Mouse (Mus musculus): Measurements from ENCODE around the gene Apc2.

Apc2 gene

GRCm38 (mm10) chr10:80262776-80263365, 32.9 kb upstream of the Apc2 start:
- no peak for DNase-seq (ENCODE audit: low spot score)

DNA sequence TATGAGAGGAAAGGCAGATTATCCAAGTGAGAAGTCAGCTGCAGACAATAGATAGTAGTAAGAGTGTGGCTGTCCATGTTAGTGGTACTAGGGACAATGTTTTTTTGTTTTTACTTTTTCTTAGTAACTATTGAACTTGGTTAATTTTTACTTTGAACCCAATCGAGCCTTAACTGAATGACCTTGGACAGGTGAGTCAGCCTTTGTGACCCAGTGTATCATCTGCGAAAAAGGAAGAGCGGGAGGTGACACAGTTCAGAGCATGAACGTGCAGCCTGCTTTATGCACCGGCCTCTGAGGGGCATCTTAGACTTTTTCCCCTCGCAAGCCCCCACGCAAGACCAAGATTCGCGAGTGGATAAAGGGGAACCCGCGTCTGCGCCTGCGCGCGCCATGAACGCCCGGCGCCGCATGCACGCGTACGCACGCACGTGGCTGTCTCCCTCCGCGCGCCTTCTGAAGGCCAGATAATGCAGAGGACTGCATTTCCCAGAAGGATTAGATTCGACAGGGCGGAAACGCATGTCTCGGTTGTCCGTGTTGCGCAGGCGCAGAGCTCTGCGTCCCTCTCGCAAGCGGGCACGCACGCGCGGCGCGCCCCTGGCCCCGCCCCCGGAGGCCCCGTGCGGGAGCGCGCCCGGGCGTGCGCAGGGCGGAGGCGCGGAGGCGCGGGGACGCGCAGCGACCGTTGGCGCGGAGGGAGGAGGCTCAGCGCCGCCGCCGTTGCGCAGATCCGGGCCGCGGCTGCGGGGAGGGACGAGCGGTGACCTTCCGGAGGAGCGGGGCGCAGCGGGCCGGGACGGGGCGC, 31.2 kb upstream of the Apc2 start:
- DNase-seq (ENCODE audit: low spot score) = peak; percentile 97

- DNase-seq (ENCODE audit: low spot score) = no peak
Observed at GRCm38 (mm10) chr10:80265149-80265486, 30.7 kb upstream of the Apc2 start.

DNA sequence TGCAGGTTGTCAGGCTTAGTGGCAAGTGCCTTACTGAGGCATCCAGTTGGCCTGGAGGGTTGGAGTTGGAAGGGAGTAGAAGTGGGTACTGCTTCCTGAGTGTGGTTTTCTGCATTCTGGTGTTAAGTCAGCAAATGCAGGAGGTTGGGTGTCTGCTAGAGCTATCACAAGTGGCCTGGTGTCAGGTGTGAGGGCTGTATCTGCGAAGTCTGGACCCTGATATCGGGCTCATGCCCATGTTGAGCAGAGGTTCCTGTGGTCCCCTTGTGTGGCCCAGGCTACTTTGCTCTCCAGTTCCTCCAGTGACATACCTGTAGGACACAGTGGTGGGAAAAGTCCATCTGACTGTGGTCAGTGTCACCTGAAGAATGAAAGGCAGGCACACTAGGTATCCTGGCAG, 25.7 kb upstream of the Apc2 start:
- no peak for DNase-seq (ENCODE audit: low spot score)

DNA sequence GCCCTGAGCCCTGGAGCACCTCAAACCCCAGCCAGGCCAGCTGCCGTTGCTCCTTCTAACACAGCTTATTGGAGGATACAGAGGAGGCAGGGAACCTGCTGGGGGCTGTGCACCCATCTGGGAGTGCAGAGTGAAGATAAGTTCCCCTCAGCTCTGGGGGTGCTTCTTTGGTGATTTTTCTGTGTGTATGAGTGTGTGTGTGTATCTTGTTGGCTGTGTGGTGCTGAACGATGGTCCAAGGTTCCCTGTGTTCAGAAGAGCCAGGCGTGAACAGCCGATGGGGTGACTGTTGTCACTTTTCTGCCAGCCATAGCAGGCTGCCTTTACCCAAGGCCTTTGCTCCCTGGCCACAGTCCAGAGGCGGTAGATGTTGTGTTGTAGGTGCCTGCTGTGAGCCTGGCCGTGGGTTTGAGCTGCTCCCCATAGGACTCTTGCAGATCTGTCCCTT, 25.0 kb upstream of the Apc2 start:
- DNase-seq (ENCODE audit: low spot score) = no peak

GRCm38 (mm10) chr10:80271186-80271843, 24.5 kb upstream of the Apc2 start:
- DNase-seq (ENCODE audit: low spot score) = no peak

- no peak for DNase-seq (ENCODE audit: low spot score)
Observed at GRCm38 (mm10) chr10:80271870-80272585, 23.7 kb upstream of the Apc2 start.

GRCm38 (mm10) chr10:80273847-80274246, 21.9 kb upstream of the Apc2 start:
- no peak for DNase-seq (ENCODE audit: low spot score)

DNA sequence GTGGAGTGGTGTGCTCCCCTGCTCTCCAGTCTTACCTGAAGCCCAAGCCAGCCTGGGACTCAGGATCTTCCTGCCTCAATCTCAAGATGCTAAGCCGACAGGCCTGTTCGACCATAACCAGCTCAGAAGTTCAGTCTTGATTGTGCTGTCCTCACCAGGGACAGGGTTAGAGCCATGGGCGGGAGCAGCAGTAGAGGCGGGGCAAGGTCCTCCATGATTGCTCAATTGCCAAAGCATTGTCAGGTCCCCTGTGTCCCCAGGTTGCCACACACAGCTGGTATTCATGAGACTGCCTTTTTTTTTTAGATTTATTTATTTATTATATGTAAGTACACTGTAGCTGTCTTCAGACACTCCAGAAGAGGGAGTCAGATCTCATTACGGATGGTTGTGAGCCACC, 19.5 kb upstream of the Apc2 start:
- DNase-seq (ENCODE audit: low spot score) = no peak

GRCm38 (mm10) chr10:80278390-80278789, 17.4 kb upstream of the Apc2 start:
- no peak for DNase-seq (ENCODE audit: low spot score)

- no peak for DNase-seq (ENCODE audit: low spot score)
Observed at GRCm38 (mm10) chr10:80279273-80279672, 16.5 kb upstream of the Apc2 start.

GRCm38 (mm10) chr10:80281304-80281703, 14.5 kb upstream of the Apc2 start:
- DNase-seq (ENCODE audit: low spot score) = no peak

- no peak for DNase-seq (ENCODE audit: low spot score)
Observed at GRCm38 (mm10) chr10:80281921-80282371, 13.8 kb upstream of the Apc2 start.

GRCm38 (mm10) chr10:80282481-80283441, 13.0 kb upstream of the Apc2 start:
- no peak for DNase-seq (ENCODE audit: low spot score)

DNA sequence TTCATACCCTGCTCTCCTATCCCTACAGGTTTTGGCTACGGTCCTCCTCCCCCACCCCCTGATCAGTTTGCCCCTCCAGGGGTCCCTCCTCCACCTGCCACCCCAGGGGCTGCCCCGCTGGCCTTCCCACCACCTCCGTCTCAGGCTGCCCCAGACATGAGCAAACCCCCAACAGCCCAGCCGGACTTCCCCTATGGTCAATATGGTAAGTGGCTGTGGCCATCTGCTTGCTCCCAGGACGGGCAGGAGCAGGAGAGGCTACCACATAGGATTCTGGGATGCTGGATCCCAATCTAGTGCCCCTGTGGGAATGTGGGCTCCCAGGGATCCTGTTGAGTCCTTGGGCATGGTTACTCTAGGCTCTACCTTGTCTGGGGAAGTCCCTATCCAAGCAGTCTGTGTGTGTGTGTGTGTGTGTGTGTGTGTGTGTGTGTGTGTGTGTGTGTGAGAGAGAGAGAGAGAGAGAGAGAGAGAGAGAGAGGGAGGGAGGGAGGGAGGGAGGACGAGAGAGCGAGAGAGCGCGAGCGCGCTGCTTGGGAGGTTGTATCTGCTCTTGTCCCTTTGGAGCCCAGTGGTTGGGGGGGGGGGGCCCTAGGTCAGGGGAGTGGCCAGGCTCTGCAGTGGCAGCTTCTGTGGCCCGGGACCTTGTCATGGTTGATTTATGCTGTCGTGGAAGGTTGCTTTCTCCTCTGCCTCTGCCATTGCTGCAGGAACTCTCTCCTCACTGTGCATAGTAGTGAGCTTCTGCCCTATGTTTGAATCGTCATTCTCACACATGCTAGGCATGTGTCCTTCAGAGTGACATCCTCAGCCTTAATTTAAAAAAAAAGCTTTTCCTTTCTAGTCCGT, 10.3 kb upstream of the Apc2 start:
- no peak for DNase-seq (ENCODE audit: low spot score)

DNA sequence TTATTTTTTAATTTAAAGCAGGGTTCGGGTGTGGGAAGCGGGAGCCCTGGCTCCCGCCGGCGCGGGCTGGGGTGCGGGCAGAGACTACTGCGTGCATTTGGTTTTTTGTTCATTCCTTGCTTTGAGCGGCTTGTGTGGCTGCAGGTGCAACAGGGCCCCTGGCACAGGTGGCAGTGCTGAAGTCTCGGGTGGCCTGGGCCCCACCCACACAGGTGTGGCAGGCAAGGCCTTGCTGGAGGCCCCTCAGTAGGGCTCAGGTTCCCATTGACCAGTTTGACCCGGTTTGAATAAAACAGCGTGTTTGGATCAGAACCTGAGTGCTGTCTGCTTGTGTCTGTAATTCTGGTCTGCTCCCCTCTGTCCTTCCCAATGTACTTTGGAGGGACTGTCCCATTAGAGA, 7.7 kb upstream of the Apc2 start:
- DNase-seq (ENCODE audit: low spot score) = no peak

GRCm38 (mm10) chr10:80288657-80289056, 7.1 kb upstream of the Apc2 start:
- no peak for DNase-seq (ENCODE audit: low spot score)

DNA sequence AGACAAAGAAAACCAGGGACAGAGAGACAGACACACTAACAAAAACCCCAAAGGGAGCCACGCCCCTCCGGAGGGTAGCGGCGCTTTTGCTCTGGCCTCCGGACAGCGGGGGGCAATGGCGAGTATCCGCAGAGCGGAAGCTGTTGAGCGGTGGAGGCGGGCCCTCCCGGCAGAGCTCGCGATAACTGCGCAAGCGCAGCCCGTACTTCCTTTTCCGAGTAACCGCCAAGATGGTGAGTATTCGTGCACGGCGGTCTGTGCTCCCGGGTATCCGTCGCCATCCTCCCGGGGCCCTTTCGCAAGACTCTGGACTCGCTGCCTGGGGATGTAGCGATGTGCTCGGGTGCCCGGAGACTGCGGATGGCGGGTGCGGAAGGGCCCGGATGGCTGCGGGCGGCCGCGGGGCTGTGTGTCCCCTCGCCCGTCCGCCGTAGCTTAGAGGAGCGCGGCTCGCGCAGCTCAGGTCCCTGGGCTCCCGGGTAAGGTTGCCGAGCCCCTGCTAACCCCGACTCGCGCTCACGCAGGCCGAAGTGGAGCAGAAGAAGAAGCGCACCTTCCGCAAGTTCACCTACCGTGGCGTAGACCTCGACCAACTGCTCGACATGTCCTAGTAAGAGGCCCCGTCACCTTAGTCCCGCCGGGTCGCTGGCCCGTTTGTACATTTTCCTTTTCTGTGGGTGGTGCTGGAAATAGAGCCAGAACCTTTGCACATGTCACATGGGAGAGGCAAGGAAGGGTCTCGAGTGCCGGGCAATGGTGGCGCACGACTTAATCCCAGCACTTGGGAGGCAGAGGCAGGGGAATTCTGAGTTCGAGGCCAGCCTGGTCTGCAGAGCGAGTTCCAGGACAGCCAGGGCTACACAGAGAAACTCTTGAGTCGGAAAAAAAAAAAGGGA, 3.3 kb upstream of the Apc2 start, which contains the start of gene Rps15:
Rps15 (plus strand) TSS at position 203 of the 896 bp plus-strand sequence.
- DNase-seq (ENCODE audit: low spot score) = peak; percentile 62

DNA sequence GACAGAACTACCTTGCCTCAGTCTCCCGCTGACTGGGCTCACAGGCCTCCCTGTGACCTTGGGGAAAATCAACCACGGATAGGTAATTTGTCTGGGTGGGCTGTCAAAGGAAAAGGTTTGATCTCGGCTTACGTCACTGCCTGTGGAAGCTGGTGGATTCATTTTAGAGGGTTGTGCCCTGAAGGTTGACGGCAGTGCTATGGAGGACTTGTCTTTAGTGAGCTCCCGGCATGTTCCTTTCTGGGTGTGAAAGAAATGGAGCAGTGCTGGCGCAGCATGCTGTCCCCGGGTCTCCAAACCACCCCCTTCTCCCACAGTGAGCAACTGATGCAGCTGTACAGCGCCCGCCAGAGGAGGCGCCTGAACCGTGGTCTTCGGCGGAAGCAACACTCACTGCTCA, 2.5 kb upstream of the Apc2 start:
- no peak for DNase-seq (ENCODE audit: low spot score)

Data from layer of hippocampus, adult 9-10 months (tissue).